Mouse (Mus musculus): Measurements from ENCODE around the gene Gm21976.

The Gm21976 gene

DNA sequence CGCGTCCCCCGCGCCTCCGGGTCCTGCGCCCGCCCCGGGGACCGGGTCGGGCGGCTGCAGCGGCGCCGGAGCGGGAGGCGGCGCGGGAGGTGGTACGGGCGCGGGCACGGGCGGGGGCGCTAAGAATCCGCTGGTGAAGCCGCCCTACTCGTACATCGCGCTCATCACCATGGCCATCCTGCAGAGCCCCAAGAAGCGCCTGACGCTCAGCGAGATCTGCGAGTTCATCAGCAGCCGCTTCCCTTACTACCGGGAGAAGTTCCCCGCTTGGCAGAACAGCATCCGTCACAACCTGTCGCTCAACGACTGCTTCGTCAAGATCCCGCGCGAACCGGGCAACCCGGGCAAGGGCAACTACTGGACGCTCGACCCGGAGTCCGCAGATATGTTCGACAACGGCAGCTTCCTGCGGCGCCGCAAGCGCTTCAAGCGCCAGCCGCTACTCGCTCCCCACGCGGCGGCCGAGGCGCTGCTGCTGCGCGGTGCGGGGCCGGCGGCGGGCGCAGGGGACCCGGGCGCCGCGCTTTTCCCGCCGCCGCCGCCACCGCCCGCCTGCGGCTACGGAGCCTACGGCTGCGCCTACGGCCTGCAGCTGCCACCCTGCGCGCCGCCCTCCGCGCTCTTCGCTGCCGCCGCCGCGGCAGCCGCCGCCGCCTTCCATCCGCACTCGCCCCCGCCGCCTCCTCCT is 75.3 kb downstream of the Gm21976 start:
- no peak for DNase-seq

DNA sequence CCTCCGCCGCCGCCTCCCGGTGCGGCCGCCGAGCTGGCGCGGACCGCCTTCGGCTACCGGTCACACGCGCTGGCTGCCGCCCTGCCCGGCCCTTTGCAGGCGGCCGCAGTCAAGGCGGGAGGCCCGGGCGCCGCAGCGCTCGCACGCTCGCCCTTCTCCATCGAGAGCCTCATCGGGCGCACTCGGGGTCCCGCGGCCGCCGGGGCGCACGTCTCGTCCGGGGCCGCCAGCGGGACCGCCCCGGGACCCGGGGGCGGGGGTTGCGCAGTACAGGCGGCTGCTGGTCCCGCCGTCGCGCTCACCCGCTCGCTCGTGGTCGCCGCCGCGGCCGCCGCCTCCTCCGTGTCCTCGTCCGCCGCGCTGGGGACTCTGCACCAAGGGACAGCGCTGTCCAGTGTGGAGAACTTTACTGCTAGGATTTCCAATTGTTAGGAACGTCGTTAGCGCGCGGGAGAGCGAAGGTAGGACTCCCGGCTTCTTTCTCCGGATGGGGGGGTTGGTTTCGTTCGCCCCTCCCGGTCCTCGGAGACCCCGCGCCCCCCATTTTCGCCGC is 75.9 kb downstream of the Gm21976 start:
- DNase-seq: no peak

DNA sequence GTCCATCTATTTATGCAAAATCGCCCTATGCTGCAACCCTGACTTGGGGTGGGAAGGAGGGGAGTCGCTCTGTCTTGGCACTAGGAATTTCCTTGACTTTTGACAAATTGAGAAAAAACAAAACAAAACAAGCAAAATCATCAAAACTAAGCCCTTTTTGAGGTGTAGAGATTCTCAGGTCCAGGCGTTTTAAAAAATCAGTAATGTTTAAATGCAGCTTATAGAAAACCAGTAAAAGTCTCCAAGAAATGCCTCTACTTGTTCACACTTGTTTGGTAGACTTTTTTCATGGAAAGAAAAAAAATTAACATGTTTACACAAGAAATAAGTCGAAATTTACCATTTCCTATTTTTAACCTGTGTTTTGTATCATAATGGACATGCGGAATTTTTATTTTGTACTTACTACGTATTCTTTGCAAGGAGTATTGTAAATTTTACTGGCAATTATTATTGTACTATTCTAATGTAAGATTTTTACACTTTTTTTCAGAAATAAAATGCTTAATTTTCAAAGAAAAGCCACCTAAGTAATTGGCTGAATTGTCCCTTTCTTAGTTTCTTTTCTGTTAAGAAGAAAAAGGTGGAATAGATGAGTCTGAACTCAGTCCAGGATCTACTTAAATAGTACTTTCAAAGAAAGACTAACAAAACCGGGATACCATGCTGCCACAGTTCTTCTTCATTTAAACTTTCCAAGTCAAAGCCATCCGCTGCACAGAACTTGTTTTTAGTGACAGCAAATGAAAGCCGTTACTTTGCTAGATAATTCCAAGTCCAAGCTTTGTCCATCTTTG is 76.7 kb downstream of the Gm21976 start:
- DNase-seq: no peak

Data from cerebellum, adult 9-11 months (tissue).